Mouse (Mus musculus) embryonic facial prominence, embryonic 11.5 days (tissue): ENCODE results near the gene Cryl1. TPM values are rescaled to one million over a fixed set of nuclear protein-coding genes. Genes with fewer than 3 reads are reported as not detected.

Experiments
- ATAC-seq: fragments of 200-750 bp; cut with Nextera tagmentation; replicated peaks from 2 replicates; pipeline ENCODE4 v1.8.0; 2017; ENCODE audit warnings: low read depth; ENCODE audit not compliant: insufficient number of reproducible peaks, low FRiP score, low TSS enrichment
- DNase-seq: peaks from one replicate; pipeline ENCODE4 v3.0.0-alpha.2; 2015; ENCODE audit warnings: low spot score
- H3K27ac ChIP-seq: fragments of 300-500 bp; sonication (generic); replicated peaks from 2 replicates; pipeline ENCODE4 v1.5.1; 2014; ENCODE audit warnings: mild to moderate bottlenecking, low read depth, low read length, control low read depth
- H3K27me3 ChIP-seq: fragments of 300-500 bp; sonication (generic); 2 replicates; pipeline ENCODE4 v1.6.1; 2014; ENCODE audit warnings: mild to moderate bottlenecking, low read length, moderate library complexity, mixed read lengths; ENCODE audit not compliant: control insufficient read depth, insufficient read depth
- H3K36me3 ChIP-seq: fragments of 300-500 bp; sonication (generic); replicated peaks from 2 replicates; pipeline ENCODE4 v1.6.1; 2014; ENCODE audit warnings: low read depth, mild to moderate bottlenecking, low read length, moderate library complexity, mixed read lengths; ENCODE audit not compliant: control insufficient read depth, insufficient read depth
- H3K4me1 ChIP-seq: fragments of 300-500 bp; sonication (generic); 2 replicates; pipeline ENCODE4 v1.6.1; 2014; ENCODE audit warnings: low read length, mixed read lengths; ENCODE audit not compliant: control insufficient read depth, insufficient read depth
- H3K4me2 ChIP-seq: fragments of 300-500 bp; sonication (generic); 2 replicates; pipeline ENCODE4 v1.6.1; 2014; ENCODE audit warnings: low read depth, mild to moderate bottlenecking, control low read depth, low read length, moderate library complexity
- H3K4me3 ChIP-seq: fragments of 300-500 bp; sonication (generic); 2 replicates; pipeline ENCODE4 v1.5.1; 2014; ENCODE audit warnings: low read depth, low read length, control low read depth
- H3K9ac ChIP-seq: fragments of 300-500 bp; sonication (generic); replicated peaks from 2 replicates; pipeline ENCODE4 v1.6.1; 2014; ENCODE audit warnings: mild to moderate bottlenecking, control low read depth, low read length
- H3K9me3 ChIP-seq: fragments of 300-500 bp; sonication (generic); replicated peaks from 2 replicates; pipeline ENCODE4 v1.6.1; 2016; ENCODE audit warnings: mild to moderate bottlenecking, low read length, inconsistent platforms, mixed read lengths; ENCODE audit not compliant: control insufficient read depth
- WGBS: fragments of 180-500 bp; shearing (Covaris S2); extraction: QIAGEN DNeasy Blood & Tissue Kit; methylation state at CpG from one replicate; pipeline ENCODE4 v1.1.7; 2014; 5-methylcytosine and 5-hydroxymethylcytosine counted together
- polyA plus RNA-seq: library from polyadenylated mRNA; unstranded; fragments of >200 nt; fragmentation: Nextera tagmentation; extraction: Ambion mirVana; gene quantifications from 2 replicates; pipeline ENCODE4 v1.2.1, GENCODE M21; 2014

Cryl1 gene
- polyA plus RNA-seq, 1 experiment from 2014 or later: 12.0 TPM

GRCm38 (mm10) chr14:57297672-57298071 lies 100.7 kb downstream of the Cryl1 start:
- H3K4me2 ChIP-seq: no peak overlapping the region
- WGBS: 62% methylated on average over 5 of the region's 5 CpGs
- H3K4me1 ChIP-seq: no peaks in the 10 kb centered on the region
- no peaks in the 10 kb centered on the region for H3K36me3 ChIP-seq
- H3K9ac ChIP-seq: no peak overlapping the region
- DNase-seq: no peak
- no peaks in the 10 kb centered on the region for H3K9me3 ChIP-seq
- no peak overlapping the region for H3K27ac ChIP-seq
- no peak for ATAC-seq
- no peak overlapping the region for H3K4me3 ChIP-seq
- no peaks in the 10 kb centered on the region for H3K27me3 ChIP-seq

- no peaks in the 10 kb centered on the region for H3K4me1 ChIP-seq
- DNase-seq (no peak), ATAC-seq (no peak)
- no peaks in the 10 kb centered on the region for H3K36me3 ChIP-seq
- no peak overlapping the region for H3K9ac ChIP-seq
- 91% methylated on average over 7 of the region's 7 CpGs for WGBS
- no peaks in the 10 kb centered on the region for H3K27me3 ChIP-seq
- no peak overlapping the region for H3K4me3 ChIP-seq
- H3K4me2 ChIP-seq: no peak overlapping the region
- no peak overlapping the region for H3K27ac ChIP-seq
- no peaks in the 10 kb centered on the region for H3K9me3 ChIP-seq
Observed at GRCm38 (mm10) chr14:57291399-57291942, 106.9 kb downstream of the Cryl1 start.

- H3K9ac ChIP-seq: no peak overlapping the region
- H3K4me2 ChIP-seq: no peak overlapping the region
- ATAC-seq (no peak), DNase-seq (peak; percentile 20)
- no peak overlapping the region for H3K27ac ChIP-seq
- H3K9me3 ChIP-seq: no peaks in the 10 kb centered on the region
- no peaks in the 10 kb centered on the region for H3K27me3 ChIP-seq
- H3K4me3 ChIP-seq: no peak overlapping the region
- no peaks in the 10 kb centered on the region for H3K4me1 ChIP-seq
- no peaks in the 10 kb centered on the region for H3K36me3 ChIP-seq
- WGBS: 46% methylated on average over 9 of the region's 9 CpGs
Observed at GRCm38 (mm10) chr14:57289105-57289504, 109.2 kb downstream of the Cryl1 start.

DNA sequence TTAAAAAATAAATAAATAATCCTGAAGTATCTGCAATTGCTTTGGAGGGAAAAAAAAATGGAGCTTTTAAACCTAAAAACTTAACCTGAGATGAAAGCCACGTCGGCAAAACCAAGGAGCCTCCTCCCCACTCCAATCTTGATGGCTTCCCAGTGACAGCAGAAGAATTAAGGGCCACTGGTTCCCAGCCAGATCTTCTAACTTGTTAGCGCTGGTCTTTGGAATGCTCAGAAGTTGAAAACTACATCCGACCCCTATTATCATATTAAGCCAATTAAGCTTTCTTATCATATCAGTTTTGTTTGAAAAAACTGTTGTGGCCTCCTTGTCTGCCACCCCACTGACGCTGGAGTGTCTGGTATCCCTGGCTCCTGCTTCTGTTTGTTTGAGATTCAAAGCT lies 114.5 kb downstream of the Cryl1 start:
- Histone ChIP-seq H3K4me3 (no peak overlapping the region), H3K9ac (no peak overlapping the region), H3K27me3 (no peaks in the 10 kb centered on the region), H3K27ac (no peak overlapping the region), H3K4me2 (no peak overlapping the region), H3K4me1 (no peaks in the 10 kb centered on the region), H3K36me3 (no peaks in the 10 kb centered on the region), H3K9me3 (no peaks in the 10 kb centered on the region)
- DNase-seq (no peak), ATAC-seq (no peak)
- WGBS: 44% methylated on average over 5 of the region's 5 CpGs

DNA sequence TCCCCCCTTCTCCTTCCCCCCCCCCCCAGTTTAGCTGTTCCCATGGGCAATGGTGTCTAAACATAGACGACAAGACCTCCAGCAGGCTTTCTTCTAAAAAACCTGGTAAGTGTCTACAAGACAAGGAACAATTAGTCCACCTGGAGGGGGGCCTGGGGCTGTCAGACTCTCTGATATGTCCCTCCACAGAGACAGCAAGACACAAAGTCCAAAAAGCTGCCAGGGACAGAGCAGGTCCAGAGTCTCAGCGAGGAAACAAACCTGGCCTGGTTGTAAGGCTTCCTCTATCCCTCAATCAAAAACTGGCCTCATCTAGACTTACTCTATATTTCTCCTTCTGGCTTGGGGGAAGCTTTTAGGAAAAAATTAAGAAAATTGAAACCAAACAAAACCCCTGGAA lies 115.7 kb downstream of the Cryl1 start:
- H3K4me1 ChIP-seq: no peaks in the 10 kb centered on the region
- ATAC-seq: no peak
- DNase-seq: peak; percentile 16
- no peak overlapping the region for H3K27ac ChIP-seq
- no peaks in the 10 kb centered on the region for H3K27me3 ChIP-seq
- no peaks in the 10 kb centered on the region for H3K9me3 ChIP-seq
- H3K4me3 ChIP-seq: no peak overlapping the region
- no peak overlapping the region for H3K4me2 ChIP-seq
- no peak overlapping the region for H3K9ac ChIP-seq
- no peaks in the 10 kb centered on the region for H3K36me3 ChIP-seq
- WGBS: 35% methylated on average over 2 of the region's 2 CpGs

GRCm38 (mm10) chr14:57280835-57281234 lies 117.5 kb downstream of the Cryl1 start:
- Histone ChIP-seq H3K9ac (no peak overlapping the region), H3K4me2 (no peak overlapping the region), H3K4me1 (no peaks in the 10 kb centered on the region), H3K27ac (no peak overlapping the region), H3K9me3 (no peaks in the 10 kb centered on the region), H3K36me3 (no peaks in the 10 kb centered on the region), H3K27me3 (no peaks in the 10 kb centered on the region), H3K4me3 (no peak overlapping the region)
- ATAC-seq (no peak), DNase-seq (no peak)
- 90% methylated on average over 3 of the region's 3 CpGs for WGBS

- ATAC-seq: no peak
Observed at GRCm38 (mm10) chr14:57276481-57277012, 121.8 kb downstream of the Cryl1 start.

DNA sequence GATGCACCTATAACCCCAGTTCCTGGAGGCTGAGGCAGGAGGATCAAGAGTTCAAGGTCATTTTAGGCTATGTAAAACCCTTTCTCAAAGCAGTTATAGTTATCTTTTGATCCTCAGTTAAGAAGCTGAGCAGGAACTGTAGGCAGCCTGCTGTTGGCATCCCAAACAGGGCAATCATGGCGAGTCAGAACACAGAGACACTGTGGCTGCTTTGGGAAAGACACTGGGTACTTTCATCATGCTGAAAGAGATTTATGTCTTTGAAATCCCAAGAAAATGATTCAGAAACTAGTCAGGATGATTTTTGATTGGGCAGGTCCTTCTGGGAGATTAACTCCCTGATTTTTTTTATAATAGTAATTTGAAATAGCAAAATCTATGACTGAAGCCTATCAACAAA lies 126.0 kb downstream of the Cryl1 start:
- DNase-seq (no peak), ATAC-seq (no peak)

More at GRCm38 (mm10) chr14:57276481-57277012, 121.8 kb downstream of the Cryl1 start:
- Histone ChIP-seq H3K4me2 (no peak overlapping the region), H3K9ac (no peak overlapping the region), H3K4me3 (no peak overlapping the region), H3K36me3 (no peaks in the 10 kb centered on the region), H3K27me3 (no peaks in the 10 kb centered on the region), H3K9me3 (no peaks in the 10 kb centered on the region), H3K27ac (no peak overlapping the region), H3K4me1 (no peaks in the 10 kb centered on the region)
- DNase-seq: no peak
- 77% methylated on average over 7 of the region's 7 CpGs for WGBS

More for the DNA sequence above, 126.0 kb downstream of the Cryl1 start:
- H3K9ac ChIP-seq: no peak overlapping the region
- no peaks in the 10 kb centered on the region for H3K36me3 ChIP-seq
- H3K4me3 ChIP-seq: no peak overlapping the region
- no peak overlapping the region for H3K4me2 ChIP-seq
- 76% methylated on average over 1 of the region's 1 CpGs for WGBS
- no peaks in the 10 kb centered on the region for H3K4me1 ChIP-seq
- no peaks in the 10 kb centered on the region for H3K27me3 ChIP-seq
- no peaks in the 10 kb centered on the region for H3K9me3 ChIP-seq
- H3K27ac ChIP-seq: no peak overlapping the region
